Mouse (Mus musculus) heart, postnatal 0 days (tissue): ENCODE measurements around the gene Gm773.

Experiments
- CTCF ChIP-seq: IDR thresholded peaks from 2 replicates; pipeline ENCODE4 v1.5.1; 2016; ENCODE audit warnings: antibody characterized with exemption, control low read depth, low read depth
- EP300 ChIP-seq: IDR thresholded peaks from 2 replicates; pipeline ENCODE4 v1.6.1; 2016; ENCODE audit warnings: antibody characterized with exemption, low read depth

DNA sequence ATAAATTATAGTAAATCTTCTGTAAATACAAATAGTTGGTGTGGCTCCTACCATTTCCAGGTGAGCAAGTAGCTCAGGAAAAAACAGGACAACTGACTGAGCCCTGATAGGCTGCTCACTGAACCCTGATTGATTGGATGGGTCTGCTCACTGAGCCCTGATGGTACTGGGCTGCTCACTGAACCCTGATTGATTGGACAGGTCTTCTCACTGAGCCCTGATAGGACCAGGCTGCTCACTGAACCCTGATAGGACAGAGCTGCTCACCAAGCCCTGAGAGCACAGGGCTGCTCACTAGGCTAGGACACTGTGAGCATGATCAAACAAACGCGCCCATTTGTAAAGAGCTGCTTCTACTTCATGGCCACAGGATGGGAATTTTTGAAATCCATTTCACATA lies 61.3 kb downstream of the Gm773 start:
- TF ChIP-seq CTCF (no peak), EP300 (no peak)
